Mouse (Mus musculus) heart, postnatal 4 days (tissue): ENCODE data around the gene Abca8a. TPM values are rescaled to one million over a fixed set of nuclear protein-coding genes. Genes with fewer than 3 reads are reported as not detected.
"Not testable (repeated sequence)": the region's sequence is repeated elsewhere in the genome, so short reads cannot be mapped to it uniquely, and the experiment has no call there.

Source experiments
- DNase-seq: peaks from one replicate; pipeline ENCODE4 v3.0.0; 2021
- total RNA-seq, 2 experiments: library from RNA; stranded (reverse); gene quantifications; 2 replicates each; pipeline ENCODE4 v1.2.3; 2021

Gene Abca8a
- total RNA-seq, 2 experiments from 2014 or later: 32.2 TPM

DNA sequence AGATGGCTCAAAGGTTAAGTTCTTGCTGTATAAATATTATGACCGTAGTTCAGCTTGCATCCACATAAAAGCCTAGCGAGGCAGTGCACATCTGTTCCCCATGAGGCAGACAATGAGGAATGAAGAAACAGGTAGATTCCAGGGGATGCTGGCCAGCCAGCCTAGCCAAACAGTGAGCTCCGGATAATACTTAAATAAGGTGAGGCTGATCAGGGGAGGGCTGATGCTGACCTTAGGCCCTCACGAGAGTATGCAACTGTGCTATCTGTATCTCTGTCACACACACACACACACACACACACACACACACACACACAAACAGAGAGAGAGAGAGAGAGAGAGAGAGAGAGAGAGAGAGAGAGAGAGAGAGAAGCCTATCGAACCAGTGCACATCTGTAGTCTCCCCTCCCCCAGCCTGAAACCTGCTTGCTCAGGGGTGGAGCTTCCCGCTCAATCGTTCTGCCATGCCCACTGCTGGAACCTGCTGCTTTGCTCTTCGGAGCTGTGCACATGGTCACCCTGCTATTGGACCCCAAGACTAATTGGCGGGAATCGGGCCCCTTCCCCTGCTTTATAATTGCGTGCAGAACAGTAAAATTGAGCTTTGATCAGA is 108.2 kb downstream of the Abca8a start:
- DNase-seq: not testable (repeated sequence)

DNA sequence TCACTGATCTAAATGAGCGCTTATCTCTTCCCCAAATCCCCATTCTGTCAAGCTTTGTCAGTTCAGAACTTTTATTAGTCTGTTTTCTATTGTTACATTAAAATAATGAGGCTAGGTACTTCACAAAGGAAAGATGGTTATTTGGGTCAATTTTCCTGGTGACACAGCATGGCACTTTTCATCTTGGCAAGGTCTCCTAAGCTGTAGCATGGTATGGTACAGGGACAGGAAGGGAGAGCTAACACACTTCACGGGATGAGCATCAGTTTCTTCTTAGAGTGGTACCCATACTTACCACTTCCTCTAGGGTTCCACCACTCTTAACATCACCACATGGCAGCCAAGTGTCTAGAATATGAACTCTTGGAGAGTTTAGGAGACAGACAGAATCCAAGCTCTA is 113.9 kb downstream of the Abca8a start:
- DNase-seq: no peak

Other genes with a start within 250 kb of the Abca8a start
- 1 to 10 TPM; 4.5 to 4.7 TPM for gene Abca8b, start 100.1 kb downstream of the Abca8a start, total RNA-seq
- gene Abca9, start 72.2 kb upstream of the Abca8a start, total RNA-seq: 10 to 100 TPM; 11.3 to 12.2 TPM
- 1 to 10 TPM; 4.1 to 5.6 TPM for gene Abca6, start 155.8 kb upstream of the Abca8a start, total RNA-seq
- 10 to 100 TPM; 12.6 to 13.6 TPM for gene Abca5, start 241.7 kb upstream of the Abca8a start, total RNA-seq